Mouse (Mus musculus): ENCODE data around the gene B3galt5. TPM values are rescaled to one million over a fixed set of nuclear protein-coding genes. Genes with fewer than 3 reads are reported as not detected.

B3galt5 gene
- polyA plus RNA-seq (2014; fragmentation: Nextera tagmentation; extraction: Ambion mirVana), result 1.4 and 1.7 TPM in 2 replicates

- Histone ChIP-seq H3K9ac (ENCODE audit: low read length) (no peak within 1 kb of the TSS), H3K4me1 (replicated peaks; ENCODE audit: control insufficient read depth, insufficient read depth, low read length) (no peaks in the 10 kb centered on the region), H3K27ac (ENCODE audit: low read depth) (no peak within 1 kb of the TSS), H3K36me3 (ENCODE audit: control insufficient read depth, insufficient read depth, low read length) (no peaks in the 10 kb centered on the region), H3K4me2 (ENCODE audit: low read length) (no peak within 1 kb of the TSS), H3K4me3 (ENCODE audit: low read depth, low read length) (no peak within 1 kb of the TSS), H3K9me3 (ENCODE audit: control insufficient read depth, low read length) (no peaks in the 10 kb centered on the region), H3K27me3 (replicated peaks; ENCODE audit: control insufficient read depth, insufficient read depth, low read length) (no peaks in the 10 kb centered on the region)
- DNase-seq (ENCODE audit: low spot score) (no peak), ATAC-seq (replicated peaks; ENCODE audit: low FRiP score, low TSS enrichment, low read depth) (no peak)
- WGBS, result 74% methylated on average over 17 of the region's 17 CpGs
Measured at GRCm38 (mm10) chr16:96235366-96235970, at the start of gene B3galt5. Gene B3galt5 (plus strand): TSS chr16:96235801.

GRCm38 (mm10) chr16:96187619-96188018 is 48.0 kb upstream of the B3galt5 start:
- H3K4me1 ChIP-seq (replicated peaks; ENCODE audit: control insufficient read depth, insufficient read depth, low read length), result 0 out of 2 replicates have a peak, but pooled peaks cover 5% of the 10 kb centered on the region
- H3K4me2 ChIP-seq (ENCODE audit: low read length), result no peak overlapping the region
- WGBS, result 86% methylated on average over 5 of the region's 5 CpGs
- H3K36me3 ChIP-seq (ENCODE audit: control insufficient read depth, insufficient read depth, low read length), result no peaks in the 10 kb centered on the region
- H3K27me3 ChIP-seq (replicated peaks; ENCODE audit: control insufficient read depth, insufficient read depth, low read length), result peaks cover 6% of the 10 kb centered on the region; the same call in 1 of the 2 replicates
- H3K9ac ChIP-seq (ENCODE audit: low read length), result no peak overlapping the region
- H3K9me3 ChIP-seq (ENCODE audit: control insufficient read depth, low read length), result no peaks in the 10 kb centered on the region
- H3K27ac ChIP-seq (ENCODE audit: low read depth), result no peak overlapping the region
- no peak for DNase-seq (ENCODE audit: low spot score)
- no peak overlapping the region for H3K4me3 ChIP-seq (ENCODE audit: low read depth, low read length)
- no peak for ATAC-seq (replicated peaks; ENCODE audit: low FRiP score, low TSS enrichment, low read depth)

- Histone ChIP-seq H3K9ac (ENCODE audit: low read length) (peak within 1 kb of the TSS; percentile 70), H3K36me3 (ENCODE audit: control insufficient read depth, insufficient read depth, low read length) (no peaks in the 10 kb centered on the region), H3K27me3 (replicated peaks; ENCODE audit: control insufficient read depth, insufficient read depth, low read length) (peaks cover 6% of the 10 kb centered on the region; the same call in 1 of the 2 replicates), H3K4me1 (replicated peaks; ENCODE audit: control insufficient read depth, insufficient read depth, low read length) (0 out of 2 replicates have a peak, but pooled peaks cover 5% of the 10 kb centered on the region), H3K27ac (ENCODE audit: low read depth) (no peak within 1 kb of the TSS; the same call in 1 of the 2 replicates), H3K9me3 (ENCODE audit: control insufficient read depth, low read length) (no peaks in the 10 kb centered on the region), H3K4me2 (ENCODE audit: low read length) (peak within 1 kb of the TSS; percentile 84), H3K4me3 (ENCODE audit: low read depth, low read length) (peak within 1 kb of the TSS; percentile 90)
- peak; percentile 98 for ATAC-seq (replicated peaks; ENCODE audit: low FRiP score, low TSS enrichment, low read depth)
- peak; percentile 99 for DNase-seq (ENCODE audit: low spot score)
- 1% methylated on average over 77 of the region's 77 CpGs for WGBS
Measured at GRCm38 (mm10) chr16:96191531-96192506, 43.8 kb upstream of the B3galt5 start, which contains the start of gene Lca5l. Gene Lca5l (minus strand): TSS chr16:96192271.

- Histone ChIP-seq H3K9ac (ENCODE audit: low read length) (peak within 1 kb of the TSS; percentile 27; the same call in 1 of the 2 replicates), H3K4me2 (ENCODE audit: low read length) (peak within 1 kb of the TSS; percentile 51), H3K27ac (ENCODE audit: low read depth) (peak within 1 kb of the TSS; percentile 14), H3K4me1 (replicated peaks; ENCODE audit: control insufficient read depth, insufficient read depth, low read length) (peaks cover 6% of the 10 kb centered on the region), H3K36me3 (ENCODE audit: control insufficient read depth, insufficient read depth, low read length) (no peaks in the 10 kb centered on the region), H3K27me3 (replicated peaks; ENCODE audit: control insufficient read depth, insufficient read depth, low read length) (no peaks in the 10 kb centered on the region), H3K9me3 (ENCODE audit: control insufficient read depth, low read length) (no peaks in the 10 kb centered on the region), H3K4me3 (ENCODE audit: low read depth, low read length) (peak within 1 kb of the TSS; percentile 25)
- ATAC-seq (replicated peaks; ENCODE audit: low FRiP score, low TSS enrichment, low read depth), result peak; percentile 84
- peak; percentile 78 for DNase-seq (ENCODE audit: low spot score)
- WGBS, result 3% methylated on average over 20 of the region's 20 CpGs
Measured at GRCm38 (mm10) chr16:96199913-96200701, 35.5 kb upstream of the B3galt5 start, which contains the start of gene Sh3bgr. Gene Sh3bgr (plus strand): TSS chr16:96200450.

- Histone ChIP-seq H3K4me2 (ENCODE audit: low read length) (peak overlapping the region; percentile 51), H3K9ac (ENCODE audit: low read length) (peak overlapping the region; percentile 27; the same call in 1 of the 2 replicates), H3K27me3 (replicated peaks; ENCODE audit: control insufficient read depth, insufficient read depth, low read length) (no peaks in the 10 kb centered on the region), H3K4me3 (ENCODE audit: low read depth, low read length) (peak overlapping the region; percentile 25), H3K9me3 (ENCODE audit: control insufficient read depth, low read length) (no peaks in the 10 kb centered on the region), H3K27ac (ENCODE audit: low read depth) (peak overlapping the region; percentile 14), H3K36me3 (ENCODE audit: control insufficient read depth, insufficient read depth, low read length) (no peaks in the 10 kb centered on the region), H3K4me1 (replicated peaks; ENCODE audit: control insufficient read depth, insufficient read depth, low read length) (peaks cover 6% of the 10 kb centered on the region)
- WGBS, result 26% methylated on average over 9 of the region's 9 CpGs
- ATAC-seq (replicated peaks; ENCODE audit: low FRiP score, low TSS enrichment, low read depth) (no peak; the same call in 1 of the 2 replicates), DNase-seq (ENCODE audit: low spot score) (no peak)
Measured at GRCm38 (mm10) chr16:96200702-96201028, 34.9 kb upstream of the B3galt5 start.

GRCm38 (mm10) chr16:96201485-96202232 is 33.9 kb upstream of the B3galt5 start:
- ATAC-seq (replicated peaks; ENCODE audit: low FRiP score, low TSS enrichment, low read depth) (no peak), DNase-seq (ENCODE audit: low spot score) (no peak)
- Histone ChIP-seq H3K9me3 (ENCODE audit: control insufficient read depth, low read length) (no peaks in the 10 kb centered on the region), H3K27me3 (replicated peaks; ENCODE audit: control insufficient read depth, insufficient read depth, low read length) (no peaks in the 10 kb centered on the region), H3K36me3 (ENCODE audit: control insufficient read depth, insufficient read depth, low read length) (no peaks in the 10 kb centered on the region), H3K9ac (ENCODE audit: low read length) (no peak overlapping the region; the same call in 1 of the 2 replicates), H3K4me3 (ENCODE audit: low read depth, low read length) (0 out of 2 replicates have a peak overlapping the region, but pooled peaks have one; percentile 25), H3K4me2 (ENCODE audit: low read length) (peak overlapping the region; percentile 51; the same call in 1 of the 2 replicates), H3K4me1 (replicated peaks; ENCODE audit: control insufficient read depth, insufficient read depth, low read length) (peaks cover 6% of the 10 kb centered on the region), H3K27ac (ENCODE audit: low read depth) (peak overlapping the region; percentile 14)
- 56% methylated on average over 11 of the region's 11 CpGs for WGBS

- no peak overlapping the region for H3K4me3 ChIP-seq (ENCODE audit: low read depth, low read length)
- H3K9ac ChIP-seq (ENCODE audit: low read length), result no peak overlapping the region
- no peaks in the 10 kb centered on the region for H3K27me3 ChIP-seq (replicated peaks; ENCODE audit: control insufficient read depth, insufficient read depth, low read length)
- no peak overlapping the region for H3K27ac ChIP-seq (ENCODE audit: low read depth)
- DNase-seq (ENCODE audit: low spot score) (no peak), ATAC-seq (replicated peaks; ENCODE audit: low FRiP score, low TSS enrichment, low read depth) (no peak)
- H3K9me3 ChIP-seq (ENCODE audit: control insufficient read depth, low read length), result no peaks in the 10 kb centered on the region
- H3K4me1 ChIP-seq (replicated peaks; ENCODE audit: control insufficient read depth, insufficient read depth, low read length), result peaks cover 10% of the 10 kb centered on the region
- H3K4me2 ChIP-seq (ENCODE audit: low read length), result no peak overlapping the region
- WGBS, result 84% methylated on average over 10 of the region's 10 CpGs
- no peaks in the 10 kb centered on the region for H3K36me3 ChIP-seq (ENCODE audit: control insufficient read depth, insufficient read depth, low read length)
Measured at GRCm38 (mm10) chr16:96209789-96210188, 25.8 kb upstream of the B3galt5 start.
